Mouse (Mus musculus): ENCODE measurements around the gene Dda1. TPM values are rescaled to one million over a fixed set of nuclear protein-coding genes. Genes with fewer than 3 reads are reported as not detected.

The Dda1 gene
- polyA plus RNA-seq, 1 experiment = 119 TPM

DNA sequence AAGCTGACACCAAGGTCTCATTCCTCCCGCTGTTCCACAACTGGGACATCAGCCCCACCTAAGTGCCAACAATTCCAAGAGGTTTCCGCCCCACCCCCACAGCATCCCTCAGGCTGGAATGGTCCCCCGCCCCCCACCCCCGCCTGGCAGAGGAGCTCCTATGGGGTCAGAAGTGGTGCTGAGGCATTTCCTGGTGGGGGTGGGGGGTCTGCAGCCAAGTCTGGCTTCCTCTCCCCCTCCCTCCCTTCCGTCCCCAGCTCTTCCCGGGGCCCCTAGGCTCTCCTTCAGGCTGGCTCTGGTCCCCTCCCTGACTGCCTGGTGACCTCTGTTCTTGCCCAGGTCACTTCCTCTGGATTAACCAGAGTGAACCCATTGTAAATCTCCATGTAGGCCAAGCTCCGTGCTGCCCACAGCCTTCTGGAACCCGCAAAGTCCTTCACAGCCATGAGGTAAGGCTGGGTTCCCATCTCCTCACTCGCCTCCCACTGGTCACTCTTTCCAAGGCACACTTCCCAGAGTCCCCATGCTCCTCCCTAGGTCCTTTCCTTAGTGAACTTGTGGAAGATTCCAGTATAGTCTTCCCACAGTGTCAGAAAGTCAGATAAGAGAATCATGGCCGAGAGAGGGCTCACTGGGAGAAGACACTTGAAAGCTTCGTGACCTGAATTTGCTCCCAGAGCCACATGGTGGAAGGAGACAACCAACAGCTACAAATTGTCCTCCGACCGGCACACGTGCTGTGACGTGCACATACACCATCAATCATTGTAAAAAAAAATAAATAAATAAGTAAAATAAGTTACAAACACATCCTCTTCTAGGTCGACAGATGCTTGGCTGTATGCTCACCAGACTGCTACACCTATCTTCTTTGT is 30.1 kb downstream of the Dda1 start:
- no peak overlapping the region for H3K27ac ChIP-seq (ENCODE audit: insufficient read depth, low read length)
- WGBS = 51% methylated on average over 16 of the region's 16 CpGs
- peak in 1 of 2 experiments; percentile 27 for DNase-seq

DNA sequence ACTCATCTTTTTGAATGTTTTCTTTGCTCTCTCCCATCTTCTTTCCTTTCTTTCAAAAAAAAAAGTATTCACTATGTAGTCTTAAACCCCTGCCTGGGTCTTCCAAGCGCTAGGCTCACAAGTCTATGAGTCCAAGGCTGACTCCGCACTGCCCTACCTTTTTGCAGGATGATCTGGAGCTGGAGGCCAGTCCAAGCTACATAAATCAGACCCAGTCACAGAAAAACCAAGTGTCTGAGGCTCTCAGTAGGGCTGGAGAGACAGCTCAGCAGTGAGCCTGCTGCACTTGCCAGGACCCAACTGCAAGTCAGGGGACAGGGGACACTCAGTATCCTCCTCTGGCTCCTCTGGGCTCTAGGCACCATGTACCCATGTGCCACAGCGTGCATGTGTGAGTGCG is 35.4 kb downstream of the Dda1 start:
- H3K4me3 ChIP-seq (replicated peaks; ENCODE audit: insufficient read depth, low read depth, low read length) = no peak overlapping the region
- peaks cover 14% of the 10 kb centered on the region for H3K4me1 ChIP-seq (ENCODE audit: control insufficient read depth, insufficient read depth, low read length)
- no peaks in the 10 kb centered on the region for H3K27me3 ChIP-seq (ENCODE audit: control insufficient read depth, insufficient read depth, low read length)
- no peak overlapping the region for H3K27ac ChIP-seq (ENCODE audit: insufficient read depth, low read length)
- DNase-seq = no peak
- WGBS = 97% methylated on average over 4 of the region's 4 CpGs
- TF ChIP-seq CTCF (IDR thresholded peaks at IDR 0.05; ENCODE audit: borderline replicate concordance, insufficient read depth, low read depth, low read length) (no peak), POLR2A (IDR thresholded peaks at IDR 0.05; ENCODE audit: borderline replicate concordance, insufficient read depth, low read length) (no peak)

More for the DNA sequence above, 30.1 kb downstream of the Dda1 start:
- H3K27me3 ChIP-seq (ENCODE audit: control insufficient read depth, insufficient read depth, low read length) = no peaks in the 10 kb centered on the region
- H3K4me1 ChIP-seq (ENCODE audit: control insufficient read depth, insufficient read depth, low read length) = peaks cover 28% of the 10 kb centered on the region
- TF ChIP-seq POLR2A (IDR thresholded peaks at IDR 0.05; ENCODE audit: borderline replicate concordance, insufficient read depth, low read length) (no peak), CTCF (IDR thresholded peaks at IDR 0.05; ENCODE audit: borderline replicate concordance, insufficient read depth, low read depth, low read length) (no peak)
- no peak overlapping the region for H3K4me3 ChIP-seq (replicated peaks; ENCODE audit: insufficient read depth, low read depth, low read length)

GRCm38 (mm10) chr8:71505326-71505725 is 36.3 kb downstream of the Dda1 start:
- DNase-seq = no peak
- Histone ChIP-seq H3K27me3 (ENCODE audit: control insufficient read depth, insufficient read depth, low read length) (no peaks in the 10 kb centered on the region), H3K4me3 (replicated peaks; ENCODE audit: insufficient read depth, low read depth, low read length) (no peak overlapping the region), H3K4me1 (ENCODE audit: control insufficient read depth, insufficient read depth, low read length) (peaks cover 13% of the 10 kb centered on the region), H3K27ac (ENCODE audit: insufficient read depth, low read length) (no peak overlapping the region)
- TF ChIP-seq POLR2A (IDR thresholded peaks at IDR 0.05; ENCODE audit: borderline replicate concordance, insufficient read depth, low read length) (no peak), CTCF (IDR thresholded peaks at IDR 0.05; ENCODE audit: borderline replicate concordance, insufficient read depth, low read depth, low read length) (no peak)
- WGBS = 95% methylated on average over 4 of the region's 4 CpGs

DNA sequence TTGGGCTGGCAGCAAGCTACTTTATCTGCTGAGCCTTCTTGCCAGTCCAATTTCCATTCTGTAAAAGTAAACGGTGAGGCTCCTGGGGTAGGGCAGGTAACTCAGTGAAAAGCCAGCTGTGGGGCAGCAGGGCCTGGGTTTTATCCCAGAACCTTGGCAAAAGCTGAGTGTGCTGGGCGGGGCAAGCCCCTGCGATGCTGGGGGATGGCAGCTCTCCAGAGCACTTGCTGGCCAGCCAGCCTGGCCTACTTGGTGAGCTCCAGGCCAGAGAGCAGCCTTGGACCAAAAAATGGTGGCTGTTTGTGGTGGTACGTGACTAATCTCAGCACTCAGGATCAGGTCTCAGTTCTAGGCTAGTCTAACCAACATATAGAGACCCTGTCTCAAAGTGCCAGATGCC is 37.0 kb downstream of the Dda1 start:
- no peak for TF ChIP-seq CTCF (IDR thresholded peaks at IDR 0.05; ENCODE audit: borderline replicate concordance, insufficient read depth, low read depth, low read length)
- TF ChIP-seq POLR2A (IDR thresholded peaks at IDR 0.05; ENCODE audit: borderline replicate concordance, insufficient read depth, low read length) = no peak
- Histone ChIP-seq H3K27me3 (ENCODE audit: control insufficient read depth, insufficient read depth, low read length) (no peaks in the 10 kb centered on the region), H3K4me1 (ENCODE audit: control insufficient read depth, insufficient read depth, low read length) (peaks cover 13% of the 10 kb centered on the region), H3K4me3 (replicated peaks; ENCODE audit: insufficient read depth, low read depth, low read length) (no peak overlapping the region), H3K27ac (ENCODE audit: insufficient read depth, low read length) (no peak overlapping the region)
- WGBS = 10% methylated on average over 4 of the region's 4 CpGs
- DNase-seq = peak; percentile 74 to 78

DNA sequence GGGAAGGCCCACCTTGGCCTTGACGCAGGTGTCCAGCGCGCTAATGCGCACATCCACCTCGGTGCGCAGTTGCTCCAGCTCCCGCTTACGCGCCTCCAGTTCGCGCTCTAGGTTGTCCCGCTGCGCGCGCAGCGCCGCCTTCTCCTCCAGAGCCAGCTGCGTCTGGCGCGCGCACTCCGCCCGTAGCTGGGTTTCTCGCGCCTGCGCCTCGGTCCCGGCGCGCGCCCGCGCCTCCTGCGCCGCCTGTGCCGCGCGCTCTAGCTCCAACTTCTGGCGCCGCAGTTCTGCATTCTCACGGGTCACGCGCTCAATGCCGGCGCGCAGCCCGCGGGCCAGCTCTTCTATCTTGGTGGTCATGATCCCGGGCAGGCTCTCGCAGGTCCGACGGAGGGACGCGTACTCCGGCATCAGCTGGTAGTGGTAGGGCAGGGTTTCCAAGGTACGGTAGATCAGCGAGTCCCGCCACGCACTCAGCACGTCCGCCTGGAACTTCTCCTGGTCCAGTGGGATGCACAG is 38.6 kb downstream of the Dda1 start:
- peak; percentile 63; the same call in 1 of the 2 replicates for TF ChIP-seq POLR2A (IDR thresholded peaks at IDR 0.05; ENCODE audit: borderline replicate concordance, insufficient read depth, low read length)
- TF ChIP-seq CTCF (IDR thresholded peaks at IDR 0.05; ENCODE audit: borderline replicate concordance, insufficient read depth, low read depth, low read length) = no peak
- no peaks in the 10 kb centered on the region for H3K27me3 ChIP-seq (ENCODE audit: control insufficient read depth, insufficient read depth, low read length)
- DNase-seq = peak; percentile 84 to 88
- WGBS = under 1% methylated on average over 61 of the region's 61 CpGs
- H3K4me1 ChIP-seq (ENCODE audit: control insufficient read depth, insufficient read depth, low read length) = peaks cover 13% of the 10 kb centered on the region
- H3K4me3 ChIP-seq (replicated peaks; ENCODE audit: insufficient read depth, low read depth, low read length) = peak overlapping the region; percentile 60
- 0 out of 2 replicates have a peak overlapping the region, but pooled peaks have one; percentile 6 for H3K27ac ChIP-seq (ENCODE audit: insufficient read depth, low read length)

DNA sequence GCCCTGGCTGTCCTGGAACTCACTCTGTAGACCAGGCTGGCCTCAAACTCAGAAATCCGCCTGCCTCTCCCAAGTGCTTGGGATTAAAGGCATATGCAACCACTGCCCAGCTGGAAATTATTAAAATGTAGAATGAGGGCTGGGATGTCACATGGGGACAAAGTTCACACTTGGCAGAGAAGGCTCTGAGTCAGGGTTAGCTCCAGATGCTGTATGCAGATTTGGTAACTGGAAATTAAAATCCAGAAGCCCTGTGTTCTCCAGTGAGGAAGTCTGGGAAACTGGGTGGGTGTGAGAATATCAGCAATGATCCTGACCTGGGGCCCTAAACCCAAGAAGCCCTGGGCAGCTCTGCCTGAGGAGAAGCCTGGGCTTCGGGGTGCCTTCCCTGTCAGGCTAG is 40.3 kb downstream of the Dda1 start:
- Histone ChIP-seq H3K27ac (ENCODE audit: insufficient read depth, low read length) (no peak overlapping the region), H3K4me1 (ENCODE audit: control insufficient read depth, insufficient read depth, low read length) (peaks cover 13% of the 10 kb centered on the region), H3K27me3 (ENCODE audit: control insufficient read depth, insufficient read depth, low read length) (no peaks in the 10 kb centered on the region), H3K4me3 (replicated peaks; ENCODE audit: insufficient read depth, low read depth, low read length) (no peak overlapping the region)
- whole genome bisulfite sequencing = 67% methylated on average over 2 of the region's 2 CpGs
- TF ChIP-seq CTCF (IDR thresholded peaks at IDR 0.05; ENCODE audit: borderline replicate concordance, insufficient read depth, low read depth, low read length) = no peak
- TF ChIP-seq POLR2A (IDR thresholded peaks at IDR 0.05; ENCODE audit: borderline replicate concordance, insufficient read depth, low read length) = no peak
- no peak for DNase-seq

GRCm38 (mm10) chr8:71511644-71512043 is 42.6 kb downstream of the Dda1 start, which contains the start of gene Plvap:
TSS of gene Plvap (minus strand) at chr8:71511752.
- H3K27ac ChIP-seq (ENCODE audit: insufficient read depth, low read length) = no peak within 1 kb of the TSS
- TF ChIP-seq CTCF (IDR thresholded peaks at IDR 0.05; ENCODE audit: borderline replicate concordance, insufficient read depth, low read depth, low read length) (no peak), POLR2A (IDR thresholded peaks at IDR 0.05; ENCODE audit: borderline replicate concordance, insufficient read depth, low read length) (no peak)
- WGBS = 72% methylated on average over 14 of the region's 14 CpGs
- no peak within 1 kb of the TSS for H3K4me3 ChIP-seq (replicated peaks; ENCODE audit: insufficient read depth, low read depth, low read length)
- 0 out of 2 replicates have a peak, but pooled peaks cover under 1% of the 10 kb centered on the region for H3K4me1 ChIP-seq (ENCODE audit: control insufficient read depth, insufficient read depth, low read length)
- no peak for DNase-seq
- no peaks in the 10 kb centered on the region for H3K27me3 ChIP-seq (ENCODE audit: control insufficient read depth, insufficient read depth, low read length)
